Mouse (Mus musculus) testis, adult 2 months (tissue): Measurements from ENCODE around the gene Rb1. TPM values are rescaled to one million over a fixed set of nuclear protein-coding genes. Genes with fewer than 3 reads are reported as not detected.

Source experiments
- H3K27ac ChIP-seq: fragments of 200-500 bp; 2 replicates; pipeline ENCODE4 v1.5.1; 2012; ENCODE audit warnings: low read depth, low read length; ENCODE audit not compliant: control insufficient read depth, insufficient read depth
- H3K27me3 ChIP-seq: fragments of 200-500 bp; 2 replicates; pipeline ENCODE4 v1.6.1; 2012; ENCODE audit warnings: mild to moderate bottlenecking, low read length, moderate library complexity; ENCODE audit not compliant: control insufficient read depth, insufficient read depth
- H3K36me3 ChIP-seq: fragments of 200-500 bp; 2 replicates; pipeline ENCODE4 v1.6.1; 2012; ENCODE audit warnings: mild to moderate bottlenecking, low read length; ENCODE audit not compliant: control insufficient read depth, insufficient read depth
- H3K4me1 ChIP-seq: fragments of 200-500 bp; 2 replicates; pipeline ENCODE4 v1.6.1; 2012; ENCODE audit warnings: low read length; ENCODE audit not compliant: control insufficient read depth, insufficient read depth
- H3K4me3 ChIP-seq: fragments of 200-500 bp; 2 replicates; pipeline ENCODE4 v1.5.1; 2012; ENCODE audit warnings: low read depth, mild to moderate bottlenecking, low read length, moderate library complexity, mixed read lengths; ENCODE audit not compliant: control insufficient read depth
- CTCF ChIP-seq: fragments of 200-500 bp; IDR thresholded peaks from 2 replicates; pipeline ENCODE4 v1.5.1; 2012; ENCODE audit warnings: low read depth, mild to moderate bottlenecking, inconsistent platforms, low read length, moderate library complexity; ENCODE audit not compliant: control insufficient read depth, insufficient read depth, insufficient replicate concordance
- POLR2A ChIP-seq: fragments of 200-500 bp; IDR thresholded peaks from 2 replicates; pipeline ENCODE4 v1.6.1; 2012; ENCODE audit warnings: low read depth, mild to moderate bottlenecking, inconsistent platforms, low read length, moderate library complexity; ENCODE audit not compliant: control insufficient read depth
- polyA plus RNA-seq: library from polyadenylated mRNA; depleted of rRNA; stranded (reverse); fragments of >200 nt; gene quantifications from 2 replicates; pipeline ENCODE4 v1.2.3, GENCODE M21; 2012

The Rb1 gene
- polyA plus RNA-seq, 1 experiment: 6.4 TPM

DNA sequence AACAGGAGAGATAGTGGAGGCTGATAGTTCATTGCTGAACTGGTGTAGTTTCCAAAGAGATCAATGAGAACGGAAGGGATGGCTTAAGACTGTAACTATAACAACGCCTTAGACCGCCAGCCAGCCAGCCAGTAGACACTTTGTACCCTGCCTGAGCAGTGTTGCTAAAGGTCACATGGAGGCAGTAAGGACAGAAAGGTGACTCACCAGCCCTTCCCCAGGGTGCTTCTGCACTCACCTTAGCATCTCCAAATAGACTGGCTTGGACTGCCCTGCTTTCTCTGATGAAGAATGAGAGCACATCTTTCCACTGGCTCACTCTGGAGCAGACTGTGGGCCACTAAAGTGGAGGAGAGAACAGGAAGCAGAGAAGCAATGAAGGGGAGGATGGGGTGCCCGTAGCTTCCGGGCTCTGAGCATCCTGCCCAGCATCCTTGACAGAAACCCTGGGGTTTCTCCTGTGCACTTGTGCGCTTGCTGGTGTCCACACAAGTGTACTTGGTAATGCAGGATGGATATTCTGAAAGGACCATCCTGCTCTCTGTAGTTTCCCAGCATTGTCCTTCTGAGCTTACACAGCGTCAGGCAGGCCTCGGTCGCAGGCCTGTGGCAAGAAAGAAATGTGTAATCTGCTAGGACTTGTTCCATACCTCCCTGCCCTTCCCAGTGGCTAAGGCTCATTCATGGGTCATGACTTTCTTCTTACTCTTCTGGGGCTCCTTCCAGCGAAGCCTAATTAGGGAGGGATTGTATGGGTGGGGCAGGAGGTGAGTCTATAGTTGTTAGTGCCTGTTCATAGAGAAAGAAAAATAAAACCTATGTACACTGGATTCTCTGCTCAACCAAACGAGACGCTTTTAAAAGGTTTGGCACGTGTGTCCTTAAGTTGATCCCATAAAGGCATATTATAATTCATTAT is 155.4 kb downstream of the Rb1 start:
- Histone ChIP-seq H3K4me1 (no peaks in the 10 kb centered on the region), H3K27ac (no peak overlapping the region), H3K4me3 (no peak overlapping the region), H3K36me3 (0 out of 2 replicates have a peak, but pooled peaks cover 1% of the 10 kb centered on the region), H3K27me3 (no peaks in the 10 kb centered on the region)
- TF ChIP-seq CTCF (no peak), POLR2A (no peak)

DNA sequence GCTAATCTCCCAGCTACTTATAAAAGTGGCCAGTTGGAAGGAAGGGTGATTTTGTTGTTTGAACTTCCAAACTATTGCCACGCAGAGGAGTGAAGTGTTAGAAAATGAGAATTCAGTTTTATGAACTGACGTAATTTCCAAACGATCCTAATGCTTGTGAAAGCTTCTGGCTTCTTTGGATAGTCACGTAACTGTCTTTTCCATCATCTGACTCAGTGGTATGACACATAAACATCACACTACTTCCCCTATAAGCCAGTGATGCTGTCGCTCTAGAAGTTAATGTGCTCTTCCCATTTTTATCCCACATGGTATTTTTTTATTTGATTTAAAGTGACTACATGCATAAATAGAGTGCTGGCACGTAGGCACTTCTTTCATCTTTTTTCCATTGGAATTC is 157.0 kb downstream of the Rb1 start:
- no peak overlapping the region for H3K27ac ChIP-seq
- H3K4me3 ChIP-seq: no peak overlapping the region
- H3K4me1 ChIP-seq: no peaks in the 10 kb centered on the region
- 0 out of 2 replicates have a peak, but pooled peaks cover 1% of the 10 kb centered on the region for H3K36me3 ChIP-seq
- no peaks in the 10 kb centered on the region for H3K27me3 ChIP-seq
- TF ChIP-seq CTCF (no peak), POLR2A (no peak)

DNA sequence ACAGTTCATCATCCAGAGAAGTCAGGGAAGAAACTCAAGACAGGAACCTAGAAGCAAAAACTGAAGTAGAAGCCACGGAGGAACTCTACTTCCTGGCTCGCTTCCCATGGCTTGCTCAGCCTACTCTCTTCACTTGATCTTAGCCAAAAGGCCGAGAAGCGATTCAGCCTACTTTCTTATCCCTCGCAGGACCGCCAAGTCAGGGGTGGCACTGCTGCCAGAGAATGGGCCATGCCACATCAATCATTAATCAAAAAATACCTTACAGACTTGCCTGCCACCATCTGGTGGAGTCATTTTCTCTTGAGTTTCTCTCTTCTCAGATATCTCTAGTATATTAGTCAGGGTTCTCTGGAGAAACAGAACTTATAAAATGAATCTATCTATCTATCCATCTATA is 160.5 kb downstream of the Rb1 start:
- Histone ChIP-seq H3K4me1 (no peaks in the 10 kb centered on the region), H3K36me3 (0 out of 2 replicates have a peak, but pooled peaks cover 1% of the 10 kb centered on the region), H3K27ac (no peak overlapping the region), H3K4me3 (no peak overlapping the region), H3K27me3 (no peaks in the 10 kb centered on the region)
- no peak for TF ChIP-seq CTCF
- TF ChIP-seq POLR2A: no peak

DNA sequence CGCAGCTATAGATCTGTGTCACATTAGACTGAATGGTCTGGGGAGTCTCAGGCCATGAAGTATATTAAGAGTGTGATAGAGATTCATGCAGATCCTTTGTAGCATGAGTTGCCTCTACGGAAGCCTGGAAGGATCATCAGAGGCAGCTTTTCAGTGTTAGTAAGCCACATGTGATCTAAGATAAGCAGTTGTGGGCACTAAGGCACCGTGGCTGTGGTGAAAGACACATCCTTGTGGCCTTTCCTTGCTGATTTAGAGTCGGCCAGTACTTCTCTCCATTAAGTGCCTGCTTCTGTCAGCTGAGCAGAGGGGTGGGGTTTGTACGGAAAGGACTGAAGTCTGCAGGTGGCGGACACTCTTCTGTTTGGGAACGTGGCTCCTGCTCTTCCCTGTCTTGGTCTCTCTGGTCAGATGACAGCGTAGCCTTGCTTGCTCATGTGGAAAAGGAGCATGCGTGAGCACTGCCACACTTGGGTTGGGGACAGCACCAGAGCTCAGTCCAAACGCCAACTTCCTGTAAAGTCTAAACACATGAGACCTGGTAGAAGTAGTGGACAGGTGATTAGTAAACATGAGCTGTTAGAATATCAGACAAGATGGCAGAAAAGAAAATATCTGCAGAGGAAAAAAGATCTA is 162.1 kb downstream of the Rb1 start:
- TF ChIP-seq POLR2A: no peak
- TF ChIP-seq CTCF: no peak
- 0 out of 2 replicates have a peak, but pooled peaks cover 1% of the 10 kb centered on the region for H3K36me3 ChIP-seq
- H3K27ac ChIP-seq: no peak overlapping the region

DNA sequence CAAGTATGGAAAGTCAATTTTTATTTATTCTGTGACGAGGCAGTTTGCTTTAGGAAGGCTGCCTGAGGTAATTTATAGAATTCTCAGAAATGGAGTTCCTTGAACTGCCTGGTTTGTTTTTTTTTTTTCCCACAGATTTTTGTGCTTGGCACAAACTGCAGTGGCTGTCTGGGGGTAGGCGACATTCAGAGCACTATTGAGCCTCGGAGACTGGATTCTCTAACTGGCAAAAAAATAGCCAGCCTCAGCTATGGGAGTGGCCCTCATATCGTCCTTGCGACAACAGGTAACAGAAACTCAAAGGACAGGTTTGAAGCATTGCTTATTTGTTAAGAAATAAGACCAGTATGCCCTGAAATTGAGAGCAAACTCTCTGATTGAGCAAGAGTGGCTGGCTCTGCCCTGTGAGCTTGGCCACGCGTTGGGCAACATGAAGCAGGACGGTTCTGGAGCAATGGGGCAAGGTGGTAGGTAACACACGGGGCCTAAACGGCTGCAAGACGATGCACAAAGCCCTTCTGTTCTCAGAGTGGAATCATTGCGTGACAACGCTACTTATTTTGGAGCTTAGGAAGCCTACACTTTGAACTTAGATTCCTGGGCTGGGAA is 163.3 kb downstream of the Rb1 start:
- 0 out of 2 replicates have a peak, but pooled peaks cover 1% of the 10 kb centered on the region for H3K36me3 ChIP-seq
- H3K27me3 ChIP-seq: no peaks in the 10 kb centered on the region
- no peak overlapping the region for H3K27ac ChIP-seq
- no peaks in the 10 kb centered on the region for H3K4me1 ChIP-seq
- no peak for TF ChIP-seq CTCF
- no peak for TF ChIP-seq POLR2A
- H3K4me3 ChIP-seq: no peak overlapping the region

More for the DNA sequence above, 162.1 kb downstream of the Rb1 start:
- Histone ChIP-seq H3K27me3 (no peaks in the 10 kb centered on the region), H3K4me3 (no peak overlapping the region), H3K4me1 (no peaks in the 10 kb centered on the region)

DNA sequence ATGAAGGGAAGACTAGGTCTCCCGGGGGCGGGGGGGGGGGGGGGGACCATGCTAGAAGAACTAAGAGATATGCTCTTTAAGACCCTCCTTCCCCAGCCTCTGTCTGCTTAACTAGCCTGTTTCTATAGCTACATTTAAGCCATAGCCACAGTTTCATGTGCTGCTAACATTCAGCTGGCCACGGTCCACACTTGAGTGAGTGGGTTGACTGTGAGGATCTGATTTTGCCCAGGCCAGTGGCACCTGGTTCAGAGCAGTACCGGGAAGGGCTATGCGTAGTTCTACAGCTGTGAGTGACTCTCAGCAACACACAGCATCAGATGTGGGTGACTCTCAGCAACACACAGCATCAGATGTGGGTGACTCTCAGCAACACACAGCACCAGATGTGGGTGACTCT is 164.3 kb downstream of the Rb1 start:
- no peaks in the 10 kb centered on the region for H3K4me1 ChIP-seq
- no peaks in the 10 kb centered on the region for H3K27me3 ChIP-seq
- no peak overlapping the region for H3K4me3 ChIP-seq
- no peak overlapping the region for H3K27ac ChIP-seq
- TF ChIP-seq POLR2A: no peak
- H3K36me3 ChIP-seq: no peaks in the 10 kb centered on the region

DNA sequence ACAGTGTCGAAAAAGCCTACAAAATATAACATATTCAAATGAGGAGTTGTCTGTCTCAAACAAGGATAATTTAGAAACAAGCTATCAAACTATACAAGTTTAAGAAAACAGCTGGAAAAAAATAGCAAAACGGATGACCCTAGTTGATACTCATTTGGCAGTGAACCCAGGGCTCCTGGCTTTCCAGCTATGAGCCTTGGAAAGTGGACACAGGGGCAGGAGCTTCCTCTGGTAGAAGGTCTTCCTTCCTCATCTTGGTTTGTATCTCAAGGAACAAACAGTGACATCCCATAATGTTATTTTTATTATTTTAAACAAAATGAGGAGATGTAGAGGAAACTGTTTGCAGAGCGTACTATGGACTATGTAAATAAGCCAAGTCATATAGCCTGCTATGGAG is 177.5 kb downstream of the Rb1 start:
- TF ChIP-seq POLR2A: no peak
- TF ChIP-seq CTCF: no peak
- Histone ChIP-seq H3K27me3 (no peaks in the 10 kb centered on the region), H3K4me1 (peaks cover 2% of the 10 kb centered on the region), H3K4me3 (no peak overlapping the region), H3K36me3 (no peaks in the 10 kb centered on the region), H3K27ac (no peak overlapping the region)
